Mouse (Mus musculus) bone marrow, adult 2 months (tissue): ENCODE data around the gene Trmt2a.

ENCODE experiments used
- CTCF ChIP-seq: fragments of 200-500 bp; IDR thresholded peaks from 2 replicates; pipeline ENCODE4 v1.5.1; 2011; ENCODE audit warnings: low read length, control low read depth; ENCODE audit not compliant: control insufficient read depth, insufficient read depth
- POLR2A ChIP-seq: fragments of 200-500 bp; IDR thresholded peaks from 2 replicates; pipeline ENCODE4 v1.6.1; 2011; ENCODE audit warnings: low read depth, mild to moderate bottlenecking, control low read depth, low read length, borderline replicate concordance; ENCODE audit not compliant: control insufficient read depth

DNA sequence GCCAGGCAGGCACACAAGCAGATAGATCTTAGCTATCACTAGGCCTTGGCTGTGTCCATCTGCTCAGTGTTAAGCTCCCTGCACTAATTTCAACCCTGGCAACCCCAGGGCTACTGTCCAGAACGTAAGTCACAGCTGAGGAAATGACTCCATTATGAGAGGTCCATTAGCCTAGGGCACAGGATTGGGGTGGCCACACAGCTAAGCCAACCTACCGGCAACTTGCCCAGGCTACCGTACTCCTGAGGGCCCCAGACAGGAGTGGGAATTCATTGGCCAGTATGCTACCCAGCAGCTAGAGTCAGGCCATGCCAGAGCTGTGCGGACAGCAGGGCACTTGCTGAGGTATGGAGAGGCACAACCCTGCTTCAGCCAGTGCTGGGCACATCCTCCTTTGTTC is 19.6 kb upstream of the Trmt2a start:
- TF ChIP-seq CTCF (no peak), POLR2A (no peak)
